Mouse (Mus musculus): ENCODE data around the gene Gabra1. TPM values are rescaled to one million over a fixed set of nuclear protein-coding genes. Genes with fewer than 3 reads are reported as not detected.

The Gabra1 gene
- 0.50 and 0.52 TPM in 2 replicates for polyA plus RNA-seq (2016; fragmentation: Nextera tagmentation; extraction: Ambion mirVana)

DNA sequence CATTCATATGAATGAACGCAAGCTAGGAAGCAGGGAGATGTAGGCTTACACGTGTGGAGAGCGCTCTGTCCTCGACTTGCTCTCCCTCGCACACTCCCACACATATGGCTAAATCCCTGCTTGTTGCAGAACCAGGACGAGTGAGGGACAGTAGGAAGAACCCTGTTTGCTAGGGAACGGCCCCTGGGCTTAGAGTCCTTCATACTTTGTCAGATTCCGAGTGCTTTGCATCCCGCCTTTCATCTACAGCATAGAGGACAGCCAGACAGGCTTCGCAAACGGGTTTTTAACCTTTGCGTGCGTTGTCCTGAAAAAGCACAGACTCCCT is at the start of gene Gabra1:
Gene Gabra1, minus strand, starts transcription at position 106 of the 328 bp plus-strand sequence.
- DNase-seq (ENCODE audit: low spot score): peak; percentile 73
- H3K36me3 ChIP-seq: no peaks in the 10 kb centered on the region
- H3K27ac ChIP-seq: peak within 1 kb of the TSS; percentile 60; the same call in 1 of the 2 replicates
- peak within 1 kb of the TSS; percentile 70 for H3K4me3 ChIP-seq
- 3% methylated on average over 13 of the region's 13 CpGs for WGBS
- H3K9me3 ChIP-seq: no peaks in the 10 kb centered on the region
- H3K27me3 ChIP-seq (ENCODE audit: insufficient read depth, poor library complexity, severe bottlenecking): peaks cover 27% of the 10 kb centered on the region
- H3K4me1 ChIP-seq: 0 out of 2 replicates have a peak, but pooled peaks cover 5% of the 10 kb centered on the region

DNA sequence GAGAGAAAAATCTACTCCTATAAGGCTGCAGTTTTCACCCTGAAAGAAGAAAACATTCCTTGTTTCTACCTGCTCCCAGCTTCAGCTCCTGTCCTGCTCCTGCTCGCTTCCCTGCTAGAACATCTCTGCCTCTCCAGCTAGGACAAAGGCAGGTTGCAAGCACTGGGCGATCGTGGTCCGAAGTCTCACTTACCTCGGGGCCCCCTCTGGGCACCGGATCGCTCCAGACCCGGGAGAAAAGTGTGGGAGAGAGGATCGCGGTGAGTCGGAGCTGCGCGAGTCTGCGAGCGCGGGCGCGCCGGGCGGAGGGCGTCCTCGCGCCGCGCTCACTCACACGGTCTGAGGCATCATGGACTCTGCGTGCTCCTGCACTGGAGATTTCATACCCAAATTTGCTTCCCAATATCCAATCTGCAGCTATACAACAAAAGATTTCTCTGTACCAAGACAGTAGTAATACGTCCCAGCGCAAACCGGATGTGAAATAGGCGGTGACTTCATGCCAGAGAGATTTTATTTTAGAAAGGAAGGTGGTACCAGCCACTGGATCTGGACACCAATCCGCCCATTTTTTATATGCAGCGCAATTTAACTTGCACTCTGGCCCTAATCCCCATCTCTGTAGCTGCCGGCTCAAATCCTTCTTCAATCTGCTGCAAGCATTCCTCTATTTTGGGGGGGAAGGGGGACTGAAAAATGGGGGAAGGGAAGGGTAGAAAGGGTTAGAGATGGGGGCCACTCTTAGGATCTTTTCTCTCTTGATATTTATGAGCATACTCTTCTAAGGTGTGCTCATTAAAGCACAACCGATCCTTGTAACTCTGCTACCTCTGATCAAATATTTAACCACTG is 531 bp downstream of the Gabra1 start:
- no peak for DNase-seq (ENCODE audit: low spot score)
- Histone ChIP-seq H3K27me3 (ENCODE audit: insufficient read depth, poor library complexity, severe bottlenecking) (peaks cover 27% of the 10 kb centered on the region), H3K4me1 (0 out of 2 replicates have a peak, but pooled peaks cover 5% of the 10 kb centered on the region), H3K36me3 (no peaks in the 10 kb centered on the region), H3K9me3 (no peaks in the 10 kb centered on the region), H3K27ac (peak overlapping the region; percentile 60; the same call in 1 of the 2 replicates), H3K4me3 (peak overlapping the region; percentile 70)
- WGBS: under 1% methylated on average over 35 of the region's 35 CpGs

DNA sequence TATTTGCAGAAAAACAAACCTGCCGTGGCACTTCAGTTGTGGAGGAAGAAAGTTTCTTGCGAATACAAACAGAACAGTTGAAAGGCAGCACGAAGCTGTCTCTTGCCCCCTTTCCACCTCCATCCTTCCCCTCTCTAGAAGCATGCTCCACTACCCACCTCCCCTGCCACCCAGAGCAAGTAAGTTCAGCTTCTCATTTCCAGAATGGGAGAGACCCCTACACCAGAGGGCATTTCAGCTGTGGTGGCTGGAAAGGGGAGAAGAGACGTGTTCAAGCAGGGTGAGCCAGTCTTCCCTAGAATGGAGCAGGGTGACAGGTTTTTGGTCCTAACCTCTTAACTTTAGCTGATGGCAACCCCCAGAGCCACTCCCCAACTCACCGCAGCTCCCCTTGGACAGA is 1.3 kb downstream of the Gabra1 start:
- Histone ChIP-seq H3K27me3 (ENCODE audit: insufficient read depth, poor library complexity, severe bottlenecking) (peaks cover 27% of the 10 kb centered on the region), H3K9me3 (no peaks in the 10 kb centered on the region), H3K4me1 (0 out of 2 replicates have a peak, but pooled peaks cover 5% of the 10 kb centered on the region), H3K27ac (no peak overlapping the region), H3K36me3 (no peaks in the 10 kb centered on the region), H3K4me3 (peak overlapping the region; percentile 70)
- WGBS: 24% methylated on average over 5 of the region's 5 CpGs
- DNase-seq (ENCODE audit: low spot score): no peak

DNA sequence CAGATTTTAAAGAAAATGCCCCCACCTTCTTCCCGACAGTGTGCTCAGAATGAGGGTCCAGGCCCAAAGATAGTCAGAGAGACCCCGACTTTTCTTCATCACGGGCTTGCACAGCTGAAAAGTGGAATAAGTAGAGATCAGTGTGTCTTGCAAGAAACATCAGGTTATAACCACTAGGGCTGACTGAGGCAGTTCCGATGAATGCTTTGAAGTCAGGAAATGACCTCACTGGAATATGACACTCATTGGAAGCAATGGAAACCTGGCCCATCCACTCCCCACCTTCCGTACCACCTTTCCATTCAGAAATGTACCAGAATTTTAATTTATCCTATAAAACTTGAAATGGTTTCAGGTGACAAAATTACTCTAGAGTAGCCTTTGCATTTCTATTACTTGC is 3.2 kb downstream of the Gabra1 start:
- no peak overlapping the region for H3K4me3 ChIP-seq
- H3K9me3 ChIP-seq: no peaks in the 10 kb centered on the region
- peaks cover 27% of the 10 kb centered on the region for H3K27me3 ChIP-seq (ENCODE audit: insufficient read depth, poor library complexity, severe bottlenecking)
- no peaks in the 10 kb centered on the region for H3K36me3 ChIP-seq
- DNase-seq (ENCODE audit: low spot score): no peak
- 82% methylated on average over 5 of the region's 5 CpGs for WGBS
- H3K27ac ChIP-seq: no peak overlapping the region
- 0 out of 2 replicates have a peak, but pooled peaks cover 5% of the 10 kb centered on the region for H3K4me1 ChIP-seq

DNA sequence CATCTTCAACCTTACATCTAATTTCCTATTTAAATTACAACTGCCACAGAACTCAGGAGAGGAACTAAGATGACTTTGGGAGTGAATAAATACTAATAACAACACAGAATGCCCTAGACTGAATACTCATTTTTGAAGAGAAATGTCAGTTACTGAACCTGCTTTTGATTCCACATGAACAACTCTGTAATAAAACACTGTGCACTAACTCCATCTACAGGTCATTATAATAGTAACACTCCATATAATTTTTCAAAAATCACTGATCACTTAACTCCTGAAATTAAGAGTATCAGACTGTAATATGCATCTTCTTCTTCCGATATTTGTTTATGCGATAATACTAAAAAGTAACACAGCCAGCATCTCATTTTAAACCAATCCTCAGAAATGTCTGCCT is 4.4 kb downstream of the Gabra1 start:
- no peak for DNase-seq (ENCODE audit: low spot score)
- Histone ChIP-seq H3K9me3 (no peaks in the 10 kb centered on the region), H3K27ac (no peak overlapping the region), H3K4me1 (0 out of 2 replicates have a peak, but pooled peaks cover 5% of the 10 kb centered on the region), H3K4me3 (no peak overlapping the region), H3K36me3 (no peaks in the 10 kb centered on the region), H3K27me3 (ENCODE audit: insufficient read depth, poor library complexity, severe bottlenecking) (peaks cover 20% of the 10 kb centered on the region)
- WGBS: 81% methylated on average over 2 of the region's 2 CpGs

DNA sequence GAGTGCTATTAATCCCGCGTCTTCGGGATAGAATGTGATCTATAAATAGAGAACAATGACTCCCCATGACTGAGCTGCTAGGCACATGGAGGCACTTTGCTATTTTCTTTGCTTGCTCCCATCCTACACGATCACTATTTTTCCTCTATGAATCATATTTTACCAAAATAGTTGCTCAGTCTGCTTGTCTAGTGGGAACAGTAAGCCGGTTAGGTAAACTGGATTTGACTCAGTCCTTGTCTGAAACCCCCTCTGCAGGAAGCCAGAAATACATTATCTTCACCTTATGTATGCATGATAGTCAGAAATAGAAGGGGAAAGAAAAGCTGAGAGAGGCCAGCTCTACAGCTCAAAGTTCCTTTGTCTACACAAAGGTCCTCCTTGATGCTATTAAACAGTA is 31.3 kb downstream of the Gabra1 start:
- WGBS: 65% methylated on average over 5 of the region's 5 CpGs
- H3K9me3 ChIP-seq: no peaks in the 10 kb centered on the region
- no peak overlapping the region for H3K4me3 ChIP-seq

DNA sequence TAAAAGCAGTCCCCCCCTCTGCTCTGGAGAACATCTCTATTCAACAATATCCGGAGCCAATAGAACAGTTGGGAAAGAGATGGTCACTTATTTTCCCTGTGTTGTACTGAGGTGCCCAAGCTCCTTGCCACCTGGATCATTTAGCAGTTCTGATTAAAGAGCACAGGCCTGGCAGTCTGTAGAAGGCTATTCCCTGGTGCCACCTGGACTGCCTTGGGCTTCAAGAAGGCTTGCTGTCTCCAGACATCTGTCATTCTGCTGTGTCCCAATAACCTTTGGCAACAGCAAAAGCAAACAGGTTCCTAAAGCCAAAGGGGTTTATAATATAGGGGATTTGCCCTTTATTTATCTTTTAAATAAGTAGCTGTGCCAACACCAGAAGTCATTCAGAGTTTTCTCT is 65.8 kb downstream of the Gabra1 start:
- Histone ChIP-seq H3K27ac (no peak overlapping the region), H3K36me3 (no peaks in the 10 kb centered on the region), H3K4me3 (no peak overlapping the region), H3K27me3 (ENCODE audit: insufficient read depth, poor library complexity, severe bottlenecking) (no peaks in the 10 kb centered on the region), H3K9me3 (no peaks in the 10 kb centered on the region), H3K4me1 (no peaks in the 10 kb centered on the region)
- no peak for DNase-seq (ENCODE audit: low spot score)
- WGBS: 90% methylated on average over 1 of the region's 1 CpGs

More for the DNA sequence above, 31.3 kb downstream of the Gabra1 start:
- H3K4me1 ChIP-seq: no peaks in the 10 kb centered on the region
- H3K27me3 ChIP-seq (ENCODE audit: insufficient read depth, poor library complexity, severe bottlenecking): no peaks in the 10 kb centered on the region
- H3K36me3 ChIP-seq: no peaks in the 10 kb centered on the region
- H3K27ac ChIP-seq: no peak overlapping the region
- DNase-seq (ENCODE audit: low spot score): no peak

DNA sequence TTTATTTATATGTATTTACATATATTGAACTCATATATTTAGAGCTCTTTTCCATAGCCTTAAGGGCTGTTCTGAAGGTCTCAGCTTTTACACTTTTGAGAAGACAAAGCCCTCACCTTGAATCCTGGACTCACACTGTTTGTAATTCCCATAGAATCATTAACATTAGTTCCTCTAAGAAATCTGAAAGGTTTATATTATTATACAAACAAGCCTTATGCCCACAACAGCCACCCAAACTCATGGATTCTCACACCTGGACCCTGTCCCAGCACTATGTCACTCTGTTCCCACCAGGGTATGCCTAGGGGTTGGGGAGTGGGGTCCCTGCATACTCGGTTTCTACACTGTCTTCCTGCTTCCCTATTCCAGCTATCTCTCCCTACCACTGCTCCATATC is 72.7 kb downstream of the Gabra1 start:
- Histone ChIP-seq H3K9me3 (no peaks in the 10 kb centered on the region), H3K36me3 (no peaks in the 10 kb centered on the region), H3K27me3 (ENCODE audit: insufficient read depth, poor library complexity, severe bottlenecking) (no peaks in the 10 kb centered on the region), H3K4me1 (no peaks in the 10 kb centered on the region), H3K4me3 (no peak overlapping the region), H3K27ac (no peak overlapping the region)
- WGBS: 65% methylated on average over 1 of the region's 1 CpGs
- no peak for DNase-seq (ENCODE audit: low spot score)

DNA sequence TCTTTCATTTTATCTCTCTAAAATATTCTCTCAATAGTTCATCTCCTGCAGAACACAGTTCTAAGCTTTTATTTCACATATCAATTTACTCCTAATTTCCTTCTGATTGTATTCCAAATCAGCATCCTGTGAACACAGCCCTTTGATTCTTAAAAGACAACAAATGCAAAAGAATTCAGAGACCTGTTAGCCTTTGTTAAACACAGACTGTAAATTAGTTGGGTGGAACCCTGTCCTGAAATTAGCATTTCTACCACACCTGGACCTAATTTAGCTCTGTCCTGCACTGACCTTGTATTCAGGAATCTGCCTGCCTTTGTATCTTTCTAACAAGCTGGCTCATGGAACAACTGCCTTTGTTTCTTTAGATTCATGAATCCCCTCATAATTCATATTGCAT is 73.1 kb downstream of the Gabra1 start:
- no peaks in the 10 kb centered on the region for H3K4me1 ChIP-seq
- no peak overlapping the region for H3K4me3 ChIP-seq
- no peaks in the 10 kb centered on the region for H3K9me3 ChIP-seq
- H3K27ac ChIP-seq: no peak overlapping the region
- H3K36me3 ChIP-seq: no peaks in the 10 kb centered on the region
- no peaks in the 10 kb centered on the region for H3K27me3 ChIP-seq (ENCODE audit: insufficient read depth, poor library complexity, severe bottlenecking)
- DNase-seq (ENCODE audit: low spot score): no peak

DNA sequence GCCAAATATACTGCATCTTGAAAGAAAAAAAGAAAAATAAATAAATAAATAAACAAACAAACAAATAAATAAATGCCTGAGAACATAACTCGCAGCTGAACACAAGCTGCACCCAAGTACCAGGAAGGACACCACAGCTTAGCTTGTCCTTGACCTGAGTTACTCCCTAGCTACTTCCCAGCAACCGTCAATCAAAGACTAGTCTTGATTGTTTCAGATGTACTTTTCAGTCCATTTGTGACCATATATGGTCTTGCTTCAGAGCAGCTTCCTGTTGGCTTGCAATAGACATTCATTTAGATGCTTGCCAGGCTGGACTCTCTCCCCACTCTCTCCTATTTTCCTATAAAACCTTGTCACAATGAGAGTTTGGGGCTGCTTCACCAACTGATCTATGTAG is 87.2 kb downstream of the Gabra1 start:
- 81% methylated on average over 2 of the region's 2 CpGs for WGBS

More for the DNA sequence above, 87.2 kb downstream of the Gabra1 start:
- H3K4me3 ChIP-seq: no peak overlapping the region
- H3K4me1 ChIP-seq: no peaks in the 10 kb centered on the region
- H3K36me3 ChIP-seq: no peaks in the 10 kb centered on the region
- no peak for DNase-seq (ENCODE audit: low spot score)
- no peak overlapping the region for H3K27ac ChIP-seq
- H3K9me3 ChIP-seq: no peaks in the 10 kb centered on the region
- H3K27me3 ChIP-seq (ENCODE audit: insufficient read depth, poor library complexity, severe bottlenecking): no peaks in the 10 kb centered on the region

Other genes starting within 250 kb of the Gabra1 start
- gene Gabrg2, start 182.1 kb downstream of the Gabra1 start, polyA plus RNA-seq (2016; fragmentation: Nextera tagmentation; extraction: Ambion mirVana): not detected in 2 replicates
- gene Gabra6, start 138.1 kb upstream of the Gabra1 start, polyA plus RNA-seq (2016; fragmentation: Nextera tagmentation; extraction: Ambion mirVana): not detected in 2 replicates
- gene Gabrb2, start 236.8 kb upstream of the Gabra1 start, polyA plus RNA-seq (2016; fragmentation: Nextera tagmentation; extraction: Ambion mirVana): 0.45 and 2.4 TPM in 2 replicates

All from heart, embryonic 10.5 days (tissue).